Mouse (Mus musculus) lung, postnatal 0 days (tissue): Measurements from ENCODE around the gene E2f7. TPM values are rescaled to one million over a fixed set of nuclear protein-coding genes. Genes with fewer than 3 reads are reported as not detected.

ENCODE experiments used
- ATAC-seq: fragments of 200-750 bp; cut with Nextera tagmentation; 2 replicates; pipeline ENCODE4 v1.8.0; 2017; ENCODE audit warnings: moderate library complexity
- DNase-seq: peaks from one replicate; pipeline ENCODE4 v3.0.0-alpha.2; 2016; ENCODE audit warnings: low spot score
- H3K27ac ChIP-seq: fragments of 300-500 bp; sonication (generic); 2 replicates; pipeline ENCODE4 v1.5.1; 2014; ENCODE audit warnings: antibody characterized with exemption, mild to moderate bottlenecking, low read length, mixed read lengths
- H3K27me3 ChIP-seq: fragments of 300-500 bp; sonication (generic); replicated peaks from 2 replicates; pipeline ENCODE4 v1.6.1; 2014; ENCODE audit warnings: low read length, mixed read lengths; ENCODE audit not compliant: insufficient read depth
- H3K36me3 ChIP-seq: fragments of 300-500 bp; sonication (generic); 2 replicates; pipeline ENCODE4 v1.6.1; 2014; ENCODE audit warnings: low read length, mixed read lengths; ENCODE audit not compliant: insufficient read depth
- H3K4me1 ChIP-seq: fragments of 300-500 bp; sonication (generic); 2 replicates; pipeline ENCODE4 v1.6.1; 2014; ENCODE audit warnings: antibody characterized with exemption, low read depth, low read length, mixed read lengths; ENCODE audit not compliant: insufficient read depth
- H3K4me2 ChIP-seq: fragments of 300-500 bp; sonication (generic); replicated peaks from 2 replicates; pipeline ENCODE4 v1.6.1; 2014; ENCODE audit warnings: low read depth, mild to moderate bottlenecking, low read length, moderate library complexity, mixed read lengths
- H3K4me3 ChIP-seq: fragments of 300-500 bp; sonication (generic); 2 replicates; pipeline ENCODE4 v1.5.1; 2014; ENCODE audit warnings: low read depth, low read length
- H3K9ac ChIP-seq: fragments of 300-500 bp; sonication (generic); replicated peaks from 2 replicates; pipeline ENCODE4 v1.6.1; 2014; ENCODE audit warnings: low read depth, mild to moderate bottlenecking
- H3K9me3 ChIP-seq: fragments of 300-500 bp; sonication (generic); 2 replicates; pipeline ENCODE4 v1.6.1; 2016; ENCODE audit warnings: low read length, mixed read lengths
- CTCF ChIP-seq: IDR thresholded peaks from 2 replicates; pipeline ENCODE4 v1.5.1; 2016; ENCODE audit warnings: antibody characterized with exemption, mild to moderate bottlenecking
- EP300 ChIP-seq: IDR thresholded peaks from 2 replicates; pipeline ENCODE4 v1.6.1; 2016; ENCODE audit warnings: antibody characterized with exemption, mild to moderate bottlenecking, control low read depth
- WGBS: fragments of 180-500 bp; shearing (Covaris S2); extraction: QIAGEN DNeasy Blood & Tissue Kit; methylation state at CpG from one replicate; pipeline ENCODE4 v1.1.7; 2014; 5-methylcytosine and 5-hydroxymethylcytosine counted together
- polyA plus RNA-seq: library from polyadenylated mRNA; unstranded; fragments of >200 nt; fragmentation: Nextera tagmentation; extraction: Ambion mirVana; gene quantifications from 2 replicates; pipeline ENCODE4 v1.2.1, GENCODE M21; 2015

E2f7 gene
- polyA plus RNA-seq, 1 experiment from 2014 or later = 4.8 TPM

GRCm38 (mm10) chr10:110821139-110821538 lies 75.9 kb downstream of the E2f7 start:
- Histone ChIP-seq H3K4me2 (no peak overlapping the region), H3K27ac (no peak overlapping the region), H3K4me1 (no peaks in the 10 kb centered on the region), H3K27me3 (no peaks in the 10 kb centered on the region), H3K9ac (no peak overlapping the region), H3K36me3 (no peaks in the 10 kb centered on the region), H3K9me3 (no peaks in the 10 kb centered on the region), H3K4me3 (no peak overlapping the region)
- no peak for DNase-seq
- TF ChIP-seq EP300 (no peak), CTCF (no peak)
- WGBS = 70% methylated on average over 11 of the region's 11 CpGs
- ATAC-seq = no peak

- no peaks in the 10 kb centered on the region for H3K4me1 ChIP-seq
- no peaks in the 10 kb centered on the region for H3K9me3 ChIP-seq
Observed at GRCm38 (mm10) chr10:110821692-110822091, 76.5 kb downstream of the E2f7 start.

GRCm38 (mm10) chr10:110832336-110832735 lies 87.1 kb downstream of the E2f7 start:
- Histone ChIP-seq H3K4me2 (no peak overlapping the region), H3K4me1 (no peaks in the 10 kb centered on the region), H3K9ac (no peak overlapping the region), H3K36me3 (no peaks in the 10 kb centered on the region), H3K9me3 (no peaks in the 10 kb centered on the region), H3K27ac (no peak overlapping the region), H3K27me3 (no peaks in the 10 kb centered on the region), H3K4me3 (no peak overlapping the region)
- ATAC-seq (no peak), DNase-seq (no peak)
- 51% methylated on average over 6 of the region's 6 CpGs for WGBS
- TF ChIP-seq CTCF (no peak), EP300 (no peak)

More at GRCm38 (mm10) chr10:110821692-110822091, 76.5 kb downstream of the E2f7 start:
- H3K27me3 ChIP-seq = no peaks in the 10 kb centered on the region
- no peak overlapping the region for H3K4me2 ChIP-seq
- H3K36me3 ChIP-seq = no peaks in the 10 kb centered on the region
- DNase-seq = no peak
- ATAC-seq = no peak
- TF ChIP-seq CTCF (no peak), EP300 (no peak)
- WGBS = 81% methylated on average over 3 of the region's 3 CpGs
- H3K9ac ChIP-seq = no peak overlapping the region
- no peak overlapping the region for H3K27ac ChIP-seq
- no peak overlapping the region for H3K4me3 ChIP-seq

GRCm38 (mm10) chr10:110835115-110835806 lies 90.0 kb downstream of the E2f7 start:
- Histone ChIP-seq H3K27me3 (no peaks in the 10 kb centered on the region), H3K4me3 (no peak overlapping the region), H3K36me3 (no peaks in the 10 kb centered on the region), H3K4me2 (no peak overlapping the region), H3K9ac (no peak overlapping the region), H3K27ac (no peak overlapping the region), H3K9me3 (no peaks in the 10 kb centered on the region), H3K4me1 (no peaks in the 10 kb centered on the region)
- ATAC-seq = no peak
- TF ChIP-seq CTCF (no peak), EP300 (no peak)
- 70% methylated on average over 6 of the region's 6 CpGs for WGBS
- no peak for DNase-seq

Other genes starting within 250 kb of the E2f7 start
- 124 and 131 TPM in 2 replicates for gene Csrp2, start 174.3 kb downstream of the E2f7 start, polyA plus RNA-seq